Mouse (Mus musculus): ENCODE measurements at regions not wholly inside any gene's neighbourhood (a gene's known extent, or its start where the extent isn't known, plus 50 kb on each side); places are given as distances from the start of the nearest gene placed in this dataset.

GRCm38 (mm10) chr12:95937705-95938104, 245.7 kb downstream of the Flrt2 start:
- DNase-seq (ENCODE audit: low spot score in 2 of 2) = no peak

- DNase-seq (ENCODE audit: low spot score in 2 of 2) = no peak
These were observed 248.5 kb downstream of the Flrt2 start for GRCm38 (mm10) chr12:95940465-95941012.

GRCm38 (mm10) chr12:95959786-95960504, 267.9 kb downstream of the Flrt2 start:
- DNase-seq (ENCODE audit: low spot score in 2 of 2) = no peak

GRCm38 (mm10) chr12:95960505-95960871, 268.5 kb downstream of the Flrt2 start:
- peak in 1 of 2 experiments; percentile 17 for DNase-seq (ENCODE audit: low spot score in 2 of 2)

GRCm38 (mm10) chr12:95962817-95963216, 270.8 kb downstream of the Flrt2 start:
- no peak for DNase-seq (ENCODE audit: low spot score in 2 of 2)

GRCm38 (mm10) chr12:95988669-95989288, 296.8 kb downstream of the Flrt2 start:
- no peak for DNase-seq (ENCODE audit: low spot score in 2 of 2)

GRCm38 (mm10) chr12:95994963-95995362, 302.9 kb downstream of the Flrt2 start:
- DNase-seq (ENCODE audit: low spot score in 2 of 2) = no peak

- no peak for DNase-seq (ENCODE audit: low spot score in 2 of 2)
These were observed 338.2 kb downstream of the Flrt2 start for GRCm38 (mm10) chr12:96030180-96030579.

GRCm38 (mm10) chr12:96075365-96075764, 383.3 kb downstream of the Flrt2 start:
- no peak for DNase-seq (ENCODE audit: low spot score in 2 of 2)

- no peak for DNase-seq (ENCODE audit: low spot score in 2 of 2)
These were observed 399.0 kb downstream of the Flrt2 start for GRCm38 (mm10) chr12:96090995-96091394.

- no peak for DNase-seq (ENCODE audit: low spot score in 2 of 2)
These were observed 414.2 kb downstream of the Flrt2 start for GRCm38 (mm10) chr12:96106254-96106653.

- DNase-seq (ENCODE audit: low spot score in 2 of 2) = peak in 1 of 2 experiments; percentile 7
These were observed 422.8 kb downstream of the Flrt2 start for GRCm38 (mm10) chr12:96114727-96115379.

- no peak for DNase-seq (ENCODE audit: low spot score in 2 of 2)
These were observed 425.5 kb downstream of the Flrt2 start for GRCm38 (mm10) chr12:96117553-96117952.

GRCm38 (mm10) chr12:96124156-96124931, 432.3 kb downstream of the Flrt2 start:
- no peak for DNase-seq (ENCODE audit: low spot score in 2 of 2)

- no peak for DNase-seq (ENCODE audit: low spot score in 2 of 2)
These were observed 437.9 kb downstream of the Flrt2 start for GRCm38 (mm10) chr12:96129870-96130454.

- no peak for DNase-seq (ENCODE audit: low spot score in 2 of 2)
These were observed 438.9 kb downstream of the Flrt2 start for GRCm38 (mm10) chr12:96130796-96131512.

- no peak for DNase-seq (ENCODE audit: low spot score in 2 of 2)
These were observed 442.1 kb downstream of the Flrt2 start for GRCm38 (mm10) chr12:96134136-96134535.

- no peak for DNase-seq (ENCODE audit: low spot score in 2 of 2)
These were observed 449.7 kb downstream of the Flrt2 start for GRCm38 (mm10) chr12:96141748-96142147.

- DNase-seq (ENCODE audit: low spot score in 2 of 2) = no peak
These were observed 462.1 kb downstream of the Flrt2 start for GRCm38 (mm10) chr12:96154095-96154494.

- no peak for DNase-seq (ENCODE audit: low spot score in 2 of 2)
These were observed 475.5 kb downstream of the Flrt2 start for GRCm38 (mm10) chr12:96167551-96167950.

All from left cerebral cortex, adult 8-10 months (tissue).